Mouse (Mus musculus) limb, embryonic 12.5 days (tissue): ENCODE results near the gene Gtf3c2. TPM values are rescaled to one million over a fixed set of nuclear protein-coding genes. Genes with fewer than 3 reads are reported as not detected.

Experiments
- ATAC-seq: fragments of 200-750 bp; cut with Nextera tagmentation; 2 replicates; pipeline ENCODE4 v1.8.0; 2017; ENCODE audit warnings: low read depth, moderate TSS enrichment; ENCODE audit not compliant: insufficient number of reproducible peaks, insufficient read depth, low FRiP score, low TSS enrichment
- H3K27ac ChIP-seq: fragments of 300-500 bp; sonication (generic); 2 replicates; pipeline ENCODE4 v1.5.1; 2016; ENCODE audit warnings: mild to moderate bottlenecking, moderate library complexity
- H3K27me3 ChIP-seq: fragments of 300-500 bp; sonication (generic); 2 replicates; pipeline ENCODE4 v1.6.1; 2016; ENCODE audit warnings: mild to moderate bottlenecking, moderate library complexity
- H3K36me3 ChIP-seq: fragments of 300-500 bp; sonication (generic); 2 replicates; pipeline ENCODE4 v1.6.1; 2016; ENCODE audit warnings: mild to moderate bottlenecking, moderate library complexity
- H3K4me1 ChIP-seq: fragments of 300-500 bp; sonication (generic); replicated peaks from 2 replicates; pipeline ENCODE4 v1.6.1; 2016
- H3K4me2 ChIP-seq: fragments of 300-500 bp; sonication (generic); 2 replicates; pipeline ENCODE4 v1.6.1; 2016; ENCODE audit warnings: mild to moderate bottlenecking, moderate library complexity
- H3K4me3 ChIP-seq: fragments of 300-500 bp; sonication (generic); replicated peaks from 2 replicates; pipeline ENCODE4 v1.5.1; 2016; ENCODE audit warnings: mild to moderate bottlenecking
- H3K9ac ChIP-seq: fragments of 300-500 bp; sonication (generic); replicated peaks from 2 replicates; pipeline ENCODE4 v1.6.1; 2016; ENCODE audit warnings: mild to moderate bottlenecking, moderate library complexity
- H3K9me3 ChIP-seq: fragments of 300-500 bp; sonication (generic); 2 replicates; pipeline ENCODE4 v1.6.1; 2016; ENCODE audit warnings: mild to moderate bottlenecking, moderate library complexity
- WGBS: fragments of 180-500 bp; shearing (Covaris S2); methylation state at CpG from one replicate; pipeline ENCODE4 v1.1.7; 2016; 5-methylcytosine and 5-hydroxymethylcytosine counted together
- polyA plus RNA-seq: library from polyadenylated mRNA; unstranded; fragments of >200 nt; fragmentation: Nextera tagmentation; extraction: Ambion mirVana; gene quantifications from 2 replicates; pipeline ENCODE4 v1.2.1, GENCODE M21; 2016

Gtf3c2 gene
- polyA plus RNA-seq, 1 experiment from 2014 or later: 101 TPM

- WGBS: 2% methylated on average over 13 of the region's 13 CpGs
- Histone ChIP-seq H3K9ac (no peak overlapping the region), H3K27me3 (peaks cover 67% of the 10 kb centered on the region), H3K4me2 (peak overlapping the region; percentile 42), H3K4me3 (peak overlapping the region; percentile 27), H3K9me3 (no peaks in the 10 kb centered on the region), H3K36me3 (peaks cover 9% of the 10 kb centered on the region; the same call in 1 of the 2 replicates), H3K4me1 (peaks cover 21% of the 10 kb centered on the region), H3K27ac (no peak overlapping the region)
- no peak for ATAC-seq
These were observed 42.3 kb downstream of the Gtf3c2 start for GRCm38 (mm10) chr5:31137658-31138057.

GRCm38 (mm10) chr5:31136730-31137424 lies 43.1 kb downstream of the Gtf3c2 start:
- H3K27me3 ChIP-seq: peaks cover 67% of the 10 kb centered on the region

GRCm38 (mm10) chr5:31126050-31126449 lies 53.9 kb downstream of the Gtf3c2 start:
- Histone ChIP-seq H3K4me1 (no peaks in the 10 kb centered on the region), H3K36me3 (no peaks in the 10 kb centered on the region), H3K27me3 (peaks cover 6% of the 10 kb centered on the region), H3K4me2 (no peak overlapping the region), H3K27ac (no peak overlapping the region), H3K4me3 (no peak overlapping the region), H3K9ac (no peak overlapping the region), H3K9me3 (no peaks in the 10 kb centered on the region)
- ATAC-seq: no peak
- 36% methylated on average over 5 of the region's 5 CpGs for WGBS

More at GRCm38 (mm10) chr5:31136730-31137424, 43.1 kb downstream of the Gtf3c2 start:
- Histone ChIP-seq H3K27ac (no peak overlapping the region), H3K9me3 (no peaks in the 10 kb centered on the region), H3K4me1 (peaks cover 21% of the 10 kb centered on the region), H3K4me2 (peak overlapping the region; percentile 42), H3K4me3 (peak overlapping the region; percentile 27), H3K9ac (no peak overlapping the region), H3K36me3 (peaks cover 8% of the 10 kb centered on the region; the same call in 1 of the 2 replicates)
- no peak for ATAC-seq
- 1% methylated on average over 33 of the region's 33 CpGs for WGBS

GRCm38 (mm10) chr5:31123481-31123880 lies 56.5 kb downstream of the Gtf3c2 start:
- WGBS: 46% methylated on average over 2 of the region's 2 CpGs
- Histone ChIP-seq H3K27ac (no peak overlapping the region), H3K9ac (no peak overlapping the region), H3K4me2 (no peak overlapping the region), H3K4me1 (no peaks in the 10 kb centered on the region), H3K4me3 (no peak overlapping the region), H3K36me3 (no peaks in the 10 kb centered on the region), H3K27me3 (no peaks in the 10 kb centered on the region), H3K9me3 (no peaks in the 10 kb centered on the region)
- ATAC-seq: no peak

GRCm38 (mm10) chr5:31121111-31121510 lies 58.8 kb downstream of the Gtf3c2 start:
- ATAC-seq: no peak
- Histone ChIP-seq H3K4me3 (no peak overlapping the region), H3K9me3 (no peaks in the 10 kb centered on the region), H3K9ac (no peak overlapping the region), H3K4me2 (no peak overlapping the region), H3K27ac (no peak overlapping the region), H3K4me1 (no peaks in the 10 kb centered on the region), H3K27me3 (peaks cover 10% of the 10 kb centered on the region), H3K36me3 (no peaks in the 10 kb centered on the region)
- 84% methylated on average over 8 of the region's 8 CpGs for WGBS

- Histone ChIP-seq H3K9ac (no peak overlapping the region), H3K4me2 (no peak overlapping the region), H3K27ac (no peak overlapping the region), H3K36me3 (no peaks in the 10 kb centered on the region), H3K27me3 (peaks cover 10% of the 10 kb centered on the region), H3K9me3 (peaks cover 6% of the 10 kb centered on the region; the same call in 1 of the 2 replicates), H3K4me3 (no peak overlapping the region), H3K4me1 (no peaks in the 10 kb centered on the region)
- ATAC-seq: no peak
- WGBS: 23% methylated on average over 10 of the region's 10 CpGs
These were observed 63.0 kb downstream of the Gtf3c2 start for GRCm38 (mm10) chr5:31116912-31117311.

- Histone ChIP-seq H3K27me3 (peaks cover 10% of the 10 kb centered on the region), H3K4me2 (no peak within 1 kb of the TSS), H3K9ac (no peak within 1 kb of the TSS), H3K4me1 (no peaks in the 10 kb centered on the region), H3K4me3 (no peak within 1 kb of the TSS), H3K9me3 (peaks cover 6% of the 10 kb centered on the region; the same call in 1 of the 2 replicates), H3K27ac (no peak within 1 kb of the TSS), H3K36me3 (no peaks in the 10 kb centered on the region)
- no peak for ATAC-seq
- WGBS: 43% methylated on average over 3 of the region's 3 CpGs
These were observed 63.6 kb downstream of the Gtf3c2 start, which contains the start of gene Trim54 for GRCm38 (mm10) chr5:31116354-31116753. Trim54 (plus strand) TSS chr5:31116712.

GRCm38 (mm10) chr5:31110781-31111180 lies 69.2 kb downstream of the Gtf3c2 start:
- Histone ChIP-seq H3K9ac (no peak overlapping the region), H3K36me3 (no peaks in the 10 kb centered on the region), H3K27me3 (peaks cover 5% of the 10 kb centered on the region; the same call in 1 of the 2 replicates), H3K4me3 (no peak overlapping the region), H3K4me2 (no peak overlapping the region), H3K9me3 (peaks cover 6% of the 10 kb centered on the region; the same call in 1 of the 2 replicates), H3K4me1 (no peaks in the 10 kb centered on the region), H3K27ac (no peak overlapping the region)
- WGBS: 35% methylated on average over 7 of the region's 7 CpGs
- ATAC-seq: no peak

- ATAC-seq: no peak
- Histone ChIP-seq H3K27ac (no peak within 1 kb of the TSS), H3K9me3 (no peaks in the 10 kb centered on the region), H3K36me3 (no peaks in the 10 kb centered on the region), H3K4me1 (no peaks in the 10 kb centered on the region), H3K9ac (no peak within 1 kb of the TSS), H3K27me3 (peaks cover 21% of the 10 kb centered on the region), H3K4me3 (no peak within 1 kb of the TSS), H3K4me2 (no peak within 1 kb of the TSS)
- 91% methylated on average over 18 of the region's 18 CpGs for WGBS
These were observed 71.9 kb downstream of the Gtf3c2 start, which contains the start of gene Slc30a3 for GRCm38 (mm10) chr5:31108000-31108490. Slc30a3 (minus strand) TSS chr5:31108237.
